Mouse (Mus musculus) large intestine, adult 2 months (tissue): Measurements from ENCODE around the gene Vps41. TPM values are rescaled to one million over a fixed set of nuclear protein-coding genes. Genes with fewer than 3 reads are reported as not detected.

Experiments
- DNase-seq: peaks from one replicate; pipeline ENCODE4 v3.0.0-alpha.2; 2012; ENCODE audit warnings: low read depth, low spot score
- WGBS: fragments of 180-500 bp; shearing (Covaris S2); methylation state at CpG from one replicate; pipeline ENCODE4 v1.1.7; 2018; 5-methylcytosine and 5-hydroxymethylcytosine counted together
- polyA plus RNA-seq: library from polyadenylated mRNA; depleted of rRNA; stranded (reverse); fragments of >200 nt; gene quantifications from 2 replicates; pipeline ENCODE4 v1.2.3, GENCODE M21; 2012; rRNA removed

Vps41 gene
- polyA plus RNA-seq: 14.3 and 18.7 TPM in 2 replicates

DNA sequence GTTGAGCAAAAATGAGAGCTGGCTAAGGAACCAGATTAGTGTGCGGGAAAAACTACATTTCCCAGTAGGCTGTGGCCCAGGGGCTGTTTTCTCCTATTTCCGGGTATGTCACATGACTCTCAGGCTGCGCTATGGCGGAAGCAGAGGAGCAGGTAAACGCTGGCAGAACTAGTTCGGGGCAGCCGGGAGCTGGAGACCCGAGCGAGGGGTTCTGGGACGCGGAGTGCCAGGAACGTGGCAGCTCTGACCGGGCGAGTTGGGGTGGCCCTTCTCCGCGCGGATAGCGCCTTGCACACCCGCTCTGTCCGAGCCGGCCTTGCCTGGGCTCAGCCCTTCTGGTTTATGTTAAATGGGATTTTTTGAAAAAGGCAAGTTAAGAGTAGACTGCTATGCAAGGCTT is at the start of gene Vps41:
Gene Vps41, plus strand, starts transcription at position 102 of the 400 bp plus-strand sequence.
- WGBS: under 1% methylated on average over 21 of the region's 21 CpGs
- peak; percentile 67 for DNase-seq

DNA sequence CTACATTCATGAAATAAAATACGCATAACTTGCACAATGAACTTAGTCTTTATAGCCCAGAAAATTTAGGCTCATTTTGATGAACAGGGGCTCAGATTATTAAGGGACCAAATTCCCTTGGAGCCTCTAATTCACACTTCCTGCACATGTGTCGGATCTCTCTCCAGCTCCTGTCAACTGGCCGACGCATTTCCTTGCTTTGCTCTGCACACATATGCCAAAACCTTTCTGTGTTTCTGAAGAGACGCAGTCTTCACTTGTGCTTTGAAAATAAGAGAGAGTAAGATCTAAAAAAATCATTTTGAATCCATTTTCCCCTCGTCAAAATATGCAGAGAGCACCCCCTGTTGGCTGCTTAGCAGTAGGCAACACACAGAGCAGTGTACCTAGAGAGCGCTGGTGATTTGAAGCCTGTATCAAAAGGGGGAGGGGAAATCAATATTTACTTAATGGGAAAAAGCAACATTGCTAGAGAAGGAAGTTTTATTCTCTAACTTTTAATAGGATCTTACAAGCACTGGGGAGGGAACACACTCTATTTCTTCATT is 18.5 kb upstream of the Vps41 start:
- 49% methylated on average over 7 of the region's 7 CpGs for WGBS
- no peak for DNase-seq

DNA sequence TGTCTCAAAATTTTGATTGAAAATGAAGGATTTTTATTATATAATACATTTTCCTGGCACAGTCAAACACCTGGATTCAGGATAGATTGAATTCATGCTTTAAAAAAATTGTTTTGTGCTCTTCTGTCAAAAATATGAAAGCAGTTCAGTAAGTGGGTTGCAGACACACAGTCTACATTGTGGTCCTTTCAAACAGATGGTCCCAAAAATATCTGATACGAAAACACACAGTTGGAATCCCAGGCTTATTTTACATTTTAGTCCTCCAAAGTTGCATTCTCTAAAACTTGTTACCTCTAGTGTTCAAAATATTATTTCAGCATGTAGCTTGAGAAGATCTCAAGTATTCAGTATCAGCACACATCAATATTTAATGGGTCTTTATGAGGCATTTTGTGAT is 5.4 kb upstream of the Vps41 start:
- 89% methylated on average over 1 of the region's 1 CpGs for WGBS
- DNase-seq: no peak

DNA sequence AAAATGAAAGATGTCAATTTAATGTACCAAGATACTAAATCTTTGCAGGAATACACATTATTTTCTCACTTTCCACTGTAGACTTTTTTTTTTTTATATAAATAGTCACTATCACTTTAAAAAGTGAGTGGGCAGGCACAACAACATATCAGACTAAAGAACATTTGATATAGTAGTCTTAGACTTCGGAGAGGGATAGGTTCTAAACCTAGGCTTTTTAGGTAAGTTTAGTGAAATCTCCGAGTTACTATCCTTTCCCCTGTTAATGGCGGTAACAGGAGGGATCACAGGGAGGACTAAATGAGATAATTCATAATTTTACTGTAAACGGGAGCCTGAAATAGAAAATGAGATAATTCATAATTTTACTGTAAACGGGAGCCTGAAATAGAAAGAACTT is 379 bp upstream of the Vps41 start:
- no peak for DNase-seq
- WGBS: 44% methylated on average over 5 of the region's 5 CpGs

DNA sequence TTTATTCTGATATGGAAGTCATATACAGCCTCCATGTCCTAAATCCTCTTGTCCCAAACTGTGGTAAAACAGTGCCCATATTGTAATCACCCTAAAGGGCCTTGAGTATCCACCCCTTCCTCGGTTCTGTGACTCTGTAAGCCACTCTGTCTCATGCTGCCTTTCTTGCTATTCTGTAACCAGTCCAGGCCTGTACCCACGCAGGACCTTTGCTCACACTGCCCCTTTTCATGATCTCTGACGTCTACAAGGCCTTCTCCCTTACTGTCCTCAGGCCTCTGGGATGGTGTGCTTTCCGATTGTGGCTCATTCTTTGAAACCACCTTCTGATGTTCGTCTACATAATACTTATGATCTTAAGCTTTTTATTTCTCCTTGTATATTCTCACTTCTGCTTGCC is 1.4 kb downstream of the Vps41 start:
- DNase-seq: no peak
- 66% methylated on average over 5 of the region's 5 CpGs for WGBS

DNA sequence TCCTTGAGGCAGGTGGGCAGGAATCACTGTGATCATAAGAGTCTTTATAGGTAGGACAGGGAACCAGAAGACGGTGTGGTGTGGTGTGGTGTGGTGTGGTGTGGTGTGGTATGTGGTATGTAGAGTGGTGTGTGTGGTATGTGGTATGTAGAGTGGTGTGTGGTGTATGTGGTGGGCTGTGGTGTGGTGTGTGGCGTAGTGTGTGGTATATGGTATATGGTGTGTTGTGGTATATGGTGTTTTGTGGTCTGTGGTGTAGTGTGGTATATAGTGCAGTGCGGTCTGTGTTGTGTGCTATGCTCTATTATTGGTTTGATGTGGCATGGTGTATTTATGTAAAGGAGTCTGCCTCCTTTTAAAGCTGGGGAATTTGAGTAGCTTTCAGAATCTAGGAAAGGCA is 13.6 kb downstream of the Vps41 start:
- no peak for DNase-seq

DNA sequence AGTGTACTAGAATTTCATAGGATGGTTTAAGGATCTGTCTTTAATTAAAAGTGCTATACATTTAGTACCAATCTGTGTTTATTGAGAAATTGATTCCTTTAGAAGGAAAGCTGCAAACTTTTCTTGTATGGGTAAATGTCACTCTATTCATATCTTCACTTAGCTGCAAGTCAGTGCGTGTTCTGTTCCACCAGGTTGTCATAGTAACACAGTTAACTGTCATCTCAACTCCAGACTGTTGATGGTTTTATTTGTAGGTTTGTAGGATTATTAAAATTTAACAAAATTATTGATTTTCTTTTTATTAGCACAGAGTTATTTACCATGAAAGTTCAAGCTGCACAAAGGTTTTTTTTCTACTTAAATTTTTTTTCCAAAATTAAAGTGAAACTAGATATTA is 19.5 kb downstream of the Vps41 start:
- 79% methylated on average over 1 of the region's 1 CpGs for whole genome bisulfite sequencing
- DNase-seq: no peak

More for the DNA sequence above, 13.6 kb downstream of the Vps41 start:
- WGBS: 97% methylated on average over 3 of the region's 3 CpGs

DNA sequence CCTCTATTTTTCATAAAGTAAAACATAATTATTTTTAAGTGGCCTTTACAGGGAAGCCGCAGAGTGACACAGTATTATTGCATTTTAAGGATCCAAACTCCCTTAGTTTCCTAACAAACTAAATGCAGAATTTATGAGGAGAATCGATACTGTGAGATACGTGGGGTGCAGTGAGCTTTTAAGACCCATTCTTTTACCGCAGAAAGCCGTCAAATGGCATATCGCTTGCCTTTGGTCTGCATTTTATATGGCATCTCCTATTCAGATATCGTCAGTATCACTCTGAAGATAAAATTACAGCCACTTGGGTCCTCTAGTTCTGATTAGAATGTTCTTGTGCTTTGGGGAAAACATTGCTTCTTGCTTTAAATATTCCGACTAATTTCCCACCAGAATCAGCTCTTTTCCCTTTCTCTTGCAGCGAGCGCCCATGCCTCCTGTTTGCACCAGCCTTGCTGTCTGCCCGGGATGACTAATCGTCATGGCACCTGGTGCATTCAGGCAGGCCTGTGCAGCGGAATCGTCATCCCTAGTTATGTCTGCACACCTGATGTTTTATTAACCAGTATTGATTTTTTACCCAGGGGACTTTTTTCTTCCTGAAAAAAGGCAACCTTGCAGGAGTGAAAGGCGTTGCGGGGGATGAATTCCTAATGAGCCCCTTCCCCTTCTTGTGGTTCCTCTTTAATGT is 26.6 kb downstream of the Vps41 start:
- WGBS: 88% methylated on average over 16 of the region's 16 CpGs
- no peak for DNase-seq

DNA sequence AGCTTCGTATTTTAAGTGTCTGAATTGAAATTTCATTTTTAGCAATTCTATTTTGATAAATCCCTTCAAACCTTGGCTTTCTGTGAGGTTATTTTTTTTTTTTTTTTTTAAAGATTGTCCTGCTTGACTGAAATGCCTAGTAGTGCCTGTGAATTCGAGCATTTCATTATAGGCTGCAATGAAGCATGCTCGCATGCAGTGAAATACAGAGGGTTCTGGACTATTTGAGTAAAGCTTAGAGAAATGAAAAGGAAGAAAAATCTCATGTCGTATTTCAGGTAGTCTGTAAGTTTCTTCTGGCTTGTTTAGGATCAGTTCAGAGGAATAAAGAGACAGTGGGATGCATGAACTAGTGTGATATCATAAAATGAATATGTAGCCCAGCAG is 27.2 kb downstream of the Vps41 start:
- WGBS: 87% methylated on average over 4 of the region's 4 CpGs

DNA sequence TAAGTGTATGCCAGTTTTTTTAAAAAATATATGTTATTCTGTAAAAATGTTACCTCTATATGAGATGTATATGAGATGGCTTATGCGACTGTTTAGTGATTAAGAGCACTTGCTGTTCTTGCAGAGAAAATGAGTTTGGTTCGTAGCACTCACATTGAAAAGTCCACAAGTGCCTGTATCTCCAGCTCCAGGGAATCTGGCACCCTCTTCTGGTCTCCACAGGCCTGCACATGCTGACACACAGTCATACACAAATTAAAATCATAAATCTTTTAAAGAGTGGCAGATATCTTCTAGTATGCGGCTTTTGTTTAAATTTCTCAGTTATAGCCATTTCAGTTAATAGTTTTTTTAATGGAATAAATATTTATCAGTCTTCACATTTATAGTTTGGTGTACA is 40.9 kb downstream of the Vps41 start:
- no peak for DNase-seq
- WGBS: 87% methylated on average over 3 of the region's 3 CpGs

More for the DNA sequence above, 27.2 kb downstream of the Vps41 start:
- no peak for DNase-seq

DNA sequence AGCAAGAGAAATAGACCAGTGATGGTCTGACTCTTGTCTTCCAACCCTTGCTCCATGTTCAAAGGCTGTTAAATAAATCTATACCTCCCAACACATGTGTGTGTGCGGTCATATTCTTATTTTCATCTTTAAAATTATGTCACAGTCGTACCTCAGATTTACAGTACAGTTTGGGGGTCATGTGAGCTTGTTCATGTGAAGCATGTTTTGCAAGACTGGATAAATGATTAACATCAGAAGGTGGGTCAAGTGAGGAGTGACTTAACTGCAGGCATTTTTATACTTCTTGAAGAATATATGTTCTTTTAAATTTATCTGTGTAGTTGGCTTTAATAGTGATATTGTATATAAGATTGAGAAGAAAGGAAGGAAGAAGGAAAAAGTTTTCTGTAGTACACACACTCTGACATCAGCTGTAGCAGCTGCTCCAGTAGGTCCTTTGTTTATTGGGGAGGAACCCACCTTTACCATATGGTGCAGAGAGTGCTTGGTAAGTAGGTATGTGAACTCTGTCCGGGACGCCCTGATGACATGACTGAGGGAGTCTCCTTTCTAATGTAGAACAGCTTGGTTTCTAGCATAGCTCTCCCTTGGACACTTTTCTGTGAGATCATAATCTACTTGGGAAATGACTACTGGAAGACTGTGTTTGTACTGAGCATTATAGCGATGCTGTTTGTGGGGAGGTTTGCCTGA is 42.4 kb downstream of the Vps41 start:
- WGBS: 57% methylated on average over 5 of the region's 5 CpGs
- no peak for DNase-seq

DNA sequence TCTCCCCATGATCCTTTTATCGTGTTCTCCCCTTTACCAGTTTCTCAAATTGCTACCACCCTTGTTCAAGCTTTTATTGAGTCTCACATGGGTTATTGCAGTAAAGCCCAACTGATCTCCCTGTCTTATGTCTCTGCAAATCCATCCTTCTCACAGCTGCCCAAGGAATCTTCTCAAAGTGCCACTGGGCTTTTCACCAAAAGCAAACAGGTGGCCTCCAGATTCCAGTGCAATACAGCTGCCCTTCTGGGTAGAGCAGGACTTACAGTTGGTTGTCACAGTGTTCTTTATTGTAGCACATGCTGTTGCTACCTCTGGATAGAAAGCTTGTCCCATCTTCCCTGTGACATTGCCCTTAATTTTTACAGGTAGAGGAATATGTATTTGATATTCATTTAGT is 44.4 kb downstream of the Vps41 start:
- DNase-seq: no peak
- WGBS: 83% methylated on average over 1 of the region's 1 CpGs

DNA sequence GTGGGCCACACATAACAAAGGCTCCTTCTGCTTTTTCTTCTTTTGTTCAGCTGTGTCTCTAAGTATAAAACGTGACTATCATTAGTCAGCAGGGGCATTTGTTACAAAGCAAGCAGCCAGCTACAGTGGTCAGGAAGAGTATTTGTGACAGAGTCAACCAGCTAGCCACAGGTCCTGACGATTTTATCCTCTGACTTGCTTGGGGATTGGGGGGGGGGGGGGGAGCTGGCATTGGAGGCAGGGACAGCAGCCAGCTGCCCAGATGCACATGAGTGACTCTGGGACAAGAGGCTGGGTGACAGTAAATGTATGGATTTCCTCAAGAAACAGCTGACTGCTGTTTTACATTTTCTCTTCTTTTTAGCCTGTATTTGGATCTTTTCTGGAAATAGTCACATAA is 50.8 kb downstream of the Vps41 start:
- 41% methylated on average over 2 of the region's 2 CpGs for WGBS
- DNase-seq: no peak

DNA sequence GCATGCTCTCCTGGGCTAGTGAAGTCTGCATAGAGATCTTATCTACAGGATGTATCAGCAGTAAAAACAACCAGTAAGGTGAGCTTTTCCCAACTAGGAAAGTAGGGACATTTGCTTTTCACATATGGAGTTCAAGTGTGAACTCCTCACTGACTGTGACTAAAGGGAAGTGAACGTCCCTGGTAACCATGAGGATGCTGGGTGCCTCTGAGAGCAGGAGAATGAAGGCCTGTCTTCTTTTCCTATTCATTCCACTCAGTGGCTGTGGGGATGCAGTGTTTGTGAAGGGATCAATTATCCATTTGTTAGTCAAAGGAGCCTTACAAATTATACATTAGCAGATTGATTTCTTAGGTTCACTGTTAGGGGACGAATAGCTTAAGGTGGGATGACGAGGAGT is 51.4 kb downstream of the Vps41 start:
- WGBS: 82% methylated on average over 3 of the region's 3 CpGs
- no peak for DNase-seq

DNA sequence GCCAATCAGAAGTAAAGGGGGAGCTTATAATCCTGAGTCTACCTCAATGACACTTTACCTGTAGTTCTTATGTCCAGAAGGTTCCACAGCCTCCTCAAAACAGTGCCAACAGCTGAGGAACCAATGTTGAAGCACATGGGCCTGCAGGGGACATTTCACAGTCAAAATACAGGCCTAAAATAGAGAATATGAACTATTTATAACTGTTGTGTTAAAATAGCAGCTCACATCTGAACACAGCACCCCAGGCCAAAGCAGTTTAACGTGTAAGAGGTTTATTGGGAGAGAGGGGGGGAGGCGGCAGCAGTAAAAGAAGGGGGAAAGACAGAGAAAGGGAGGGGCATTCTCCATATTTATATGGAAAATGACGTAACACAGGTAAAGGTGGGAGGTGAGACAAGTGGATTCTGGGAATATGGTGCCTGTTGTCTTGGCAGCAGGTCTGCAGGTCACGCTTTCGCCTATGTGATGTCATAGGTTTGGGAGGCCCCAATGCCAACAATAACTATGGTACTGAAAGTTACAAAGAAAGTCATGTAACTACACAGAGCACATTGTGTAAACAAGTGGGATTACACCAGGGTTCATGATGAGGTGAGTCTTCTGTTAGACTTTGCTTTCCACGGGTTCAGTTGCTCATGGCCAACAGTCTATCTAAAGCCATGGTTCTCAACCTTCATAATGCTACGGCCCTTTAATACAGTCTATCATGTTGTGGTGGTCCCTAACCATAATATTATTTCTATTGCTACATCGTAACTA is 56.5 kb downstream of the Vps41 start:
- WGBS: 81% methylated on average over 8 of the region's 8 CpGs

DNA sequence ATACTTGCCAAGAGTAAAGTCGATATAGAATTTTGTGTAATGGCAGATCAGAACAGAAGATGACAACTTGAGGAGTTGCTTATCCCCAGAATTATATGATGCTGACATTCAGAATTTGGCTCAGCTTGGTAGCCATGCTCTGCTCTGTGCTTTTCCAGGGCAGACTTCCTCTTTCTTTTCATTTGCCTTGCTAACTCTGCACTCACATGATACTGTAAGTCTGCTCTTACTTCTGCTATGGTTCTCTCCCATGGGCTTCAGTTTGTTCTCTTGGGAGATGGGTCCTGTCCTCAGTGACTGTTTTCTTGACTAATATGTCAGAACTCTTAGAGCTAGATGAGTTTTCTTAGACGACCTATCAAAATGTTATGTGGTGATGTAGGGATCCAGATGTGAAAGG is 64.2 kb downstream of the Vps41 start:
- no peak for DNase-seq
- WGBS: 80% methylated on average over 2 of the region's 2 CpGs

More for the DNA sequence above, 56.5 kb downstream of the Vps41 start:
- no peak for DNase-seq

DNA sequence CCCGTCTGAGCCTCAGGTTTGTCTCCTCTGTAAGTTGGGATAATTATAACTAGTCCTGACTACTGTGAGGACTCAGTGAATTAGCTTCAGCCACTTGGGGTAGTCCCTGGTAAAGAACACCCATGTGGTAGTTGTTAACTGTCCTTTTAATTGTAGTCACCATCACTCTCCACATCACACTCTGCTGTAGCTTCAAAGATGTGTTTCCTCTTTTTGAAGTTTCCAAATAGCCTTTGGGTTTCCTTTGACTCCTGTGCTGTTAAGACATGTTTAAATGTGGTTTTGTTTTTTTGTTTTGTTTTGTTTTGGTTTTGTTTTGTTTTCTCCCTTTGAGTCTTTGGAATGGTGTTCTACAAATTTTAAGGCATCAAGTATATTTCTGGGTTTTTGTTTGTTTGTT is 68.6 kb downstream of the Vps41 start:
- no peak for DNase-seq
- WGBS: 93% methylated on average over 1 of the region's 1 CpGs

DNA sequence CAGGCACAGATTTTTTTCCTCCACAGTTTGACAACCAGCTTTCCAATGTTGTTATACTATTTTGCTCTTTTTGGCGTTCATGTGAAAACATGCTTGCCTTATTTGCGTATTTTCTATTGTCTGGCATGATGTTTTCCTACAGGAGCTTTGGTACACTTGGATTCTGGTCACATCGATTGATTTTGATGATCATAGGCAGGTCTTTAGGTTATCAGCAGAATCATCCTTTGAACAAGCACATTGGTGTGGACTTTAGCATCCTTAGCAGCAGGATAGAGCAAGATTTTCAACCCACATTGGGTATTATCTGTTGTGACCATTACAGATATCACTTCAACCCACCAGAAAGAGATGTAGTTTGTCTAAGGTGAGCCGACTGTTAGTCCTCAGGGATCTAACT is 71.0 kb downstream of the Vps41 start:
- WGBS: 93% methylated on average over 4 of the region's 4 CpGs
- DNase-seq: no peak

DNA sequence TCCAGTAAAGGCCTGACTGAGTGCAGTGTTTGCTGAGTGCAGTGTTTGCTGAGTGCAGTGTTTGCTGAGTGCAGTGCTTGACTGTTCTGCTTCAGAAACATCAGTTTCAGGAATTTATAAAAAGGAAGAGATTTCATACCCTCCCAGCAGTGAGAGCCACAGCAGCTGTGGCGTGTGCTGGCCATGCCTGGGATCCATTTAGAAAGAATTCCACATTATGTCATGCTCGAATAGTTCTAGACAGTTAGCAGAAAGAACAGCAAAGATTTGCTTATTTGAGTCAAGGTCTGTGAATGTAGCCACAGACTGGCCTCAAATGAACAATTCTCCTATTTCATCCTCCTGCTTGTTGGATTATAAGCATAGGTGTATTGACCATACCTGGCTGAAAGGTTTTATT is 71.6 kb downstream of the Vps41 start:
- 74% methylated on average over 2 of the region's 2 CpGs for WGBS
- DNase-seq: no peak

DNA sequence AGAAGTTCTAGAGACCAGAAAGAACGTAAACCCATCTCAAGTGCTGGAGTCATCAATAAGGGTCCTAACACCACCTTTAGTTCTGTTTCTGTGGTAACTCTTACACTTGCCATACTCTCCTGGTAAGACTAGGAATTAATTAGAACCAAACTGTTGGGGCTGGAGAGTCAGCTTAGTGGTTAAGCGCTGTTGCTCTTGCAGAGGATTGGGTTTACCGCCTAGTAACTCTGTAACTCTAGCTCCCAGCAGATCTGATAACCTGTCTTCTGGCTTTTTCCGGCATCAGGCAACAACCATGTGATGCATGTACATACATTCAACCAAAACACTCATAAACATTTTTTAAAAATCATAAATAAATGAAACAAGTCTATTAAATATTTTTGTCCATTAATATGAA is 72.6 kb downstream of the Vps41 start:
- DNase-seq: no peak
- 93% methylated on average over 4 of the region's 4 CpGs for WGBS
